Mouse (Mus musculus) liver, postnatal 0 days (tissue): ENCODE measurements around the gene Elf2.

Source experiments
- CTCF ChIP-seq: sonication (generic); IDR thresholded peaks from 2 replicates; pipeline ENCODE4 v1.5.1; 2016; ENCODE audit warnings: antibody characterized with exemption, low read depth
- EP300 ChIP-seq: IDR thresholded peaks from 2 replicates; pipeline ENCODE4 v1.6.1; 2016; ENCODE audit warnings: antibody characterized with exemption, low read depth, mild to moderate bottlenecking

DNA sequence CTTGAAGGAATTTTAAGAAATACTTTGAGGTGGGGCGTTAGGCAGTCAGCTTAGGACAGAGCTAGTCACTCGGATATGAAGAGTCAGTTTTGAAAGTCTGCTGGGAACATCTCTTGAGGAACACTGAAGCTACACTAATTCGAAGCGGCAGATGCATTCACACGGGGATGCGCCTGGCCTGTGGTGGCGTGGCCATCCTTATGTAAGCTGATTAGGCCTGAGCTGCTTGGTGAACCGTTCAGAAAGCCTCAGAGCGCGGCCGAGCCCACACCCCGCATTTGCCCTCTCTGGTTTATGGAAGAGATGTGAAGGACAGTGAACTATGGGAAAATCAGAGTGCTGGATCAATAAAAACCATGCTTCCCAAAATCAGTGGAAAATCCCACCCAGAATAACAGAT is 42.9 kb upstream of the Elf2 start:
- TF ChIP-seq EP300 (no peak), CTCF (no peak)
